Mouse (Mus musculus) lung, postnatal 14 days (tissue): ENCODE data around the gene E030018B13Rik.

Source experiments
- DNase-seq: peaks from one replicate; pipeline ENCODE4 v3.0.0; 2021

The E030018B13Rik gene

GRCm38 (mm10) chr7:63921909-63922562 is 5.4 kb downstream of the E030018B13Rik start:
- no peak for DNase-seq

- no peak for DNase-seq
Measured at GRCm38 (mm10) chr7:63922571-63922970, 5.9 kb downstream of the E030018B13Rik start.

GRCm38 (mm10) chr7:63922975-63923374 is 6.3 kb downstream of the E030018B13Rik start:
- no peak for DNase-seq

- DNase-seq = peak; percentile 28
Measured at GRCm38 (mm10) chr7:63924151-63924550, 7.5 kb downstream of the E030018B13Rik start.

GRCm38 (mm10) chr7:63924747-63925412 is 8.2 kb downstream of the E030018B13Rik start:
- DNase-seq = peak; percentile 85

- DNase-seq = no peak
Measured at GRCm38 (mm10) chr7:63925413-63926360, 9.0 kb downstream of the E030018B13Rik start.

- DNase-seq = no peak
Measured at GRCm38 (mm10) chr7:63926492-63926891, 9.8 kb downstream of the E030018B13Rik start.

GRCm38 (mm10) chr7:63927121-63927520 is 10.5 kb downstream of the E030018B13Rik start:
- DNase-seq = no peak

GRCm38 (mm10) chr7:63929080-63929479 is 12.4 kb downstream of the E030018B13Rik start:
- DNase-seq = peak; percentile 56

GRCm38 (mm10) chr7:63930132-63930531 is 13.5 kb downstream of the E030018B13Rik start:
- DNase-seq = no peak

- no peak for DNase-seq
Measured at GRCm38 (mm10) chr7:63930766-63931165, 14.1 kb downstream of the E030018B13Rik start.

GRCm38 (mm10) chr7:63932461-63932860 is 15.8 kb downstream of the E030018B13Rik start:
- no peak for DNase-seq

- DNase-seq = no peak
Measured at GRCm38 (mm10) chr7:63933905-63934304, 17.2 kb downstream of the E030018B13Rik start.

- no peak for DNase-seq
Measured at GRCm38 (mm10) chr7:63934530-63934929, 17.9 kb downstream of the E030018B13Rik start.

GRCm38 (mm10) chr7:63935809-63936187 is 19.1 kb downstream of the E030018B13Rik start:
- DNase-seq = no peak

GRCm38 (mm10) chr7:63936188-63936985 is 19.7 kb downstream of the E030018B13Rik start:
- DNase-seq = peak; percentile 91

GRCm38 (mm10) chr7:63936986-63937235 is 20.3 kb downstream of the E030018B13Rik start:
- no peak for DNase-seq

- DNase-seq = peak; percentile 93
Measured at GRCm38 (mm10) chr7:63937236-63938065, 20.8 kb downstream of the E030018B13Rik start.

GRCm38 (mm10) chr7:63938066-63938913 is 21.6 kb downstream of the E030018B13Rik start:
- DNase-seq = no peak

GRCm38 (mm10) chr7:63938914-63939396 is 22.3 kb downstream of the E030018B13Rik start, which contains the start of gene Klf13:
Gene Klf13 (minus strand): TSS chr7:63938915.
- DNase-seq = peak; percentile 96
